Mouse (Mus musculus) C2C12 (cell line): Measurements from ENCODE around the gene Pnma1. TPM values are rescaled to one million over a fixed set of nuclear protein-coding genes. Genes with fewer than 3 reads are reported as not detected.

Source experiments
- H3K27me3 ChIP-seq: one replicate; pipeline ENCODE4 v1.6.1; 2011; ENCODE audit not compliant: control insufficient read depth, insufficient read depth, insufficient read length
- H3K36me3 ChIP-seq: one replicate; pipeline ENCODE4 v1.6.1; 2011; ENCODE audit not compliant: control insufficient read depth, insufficient read depth
- H3K4me3 ChIP-seq: one replicate; pipeline ENCODE4 v1.5.1; 2011; ENCODE audit warnings: mild to moderate bottlenecking, control low read depth; ENCODE audit not compliant: poor library complexity, insufficient read depth, severe bottlenecking
- H3K79me2 ChIP-seq: one replicate; pipeline ENCODE4 v1.6.1; 2011; ENCODE audit not compliant: control insufficient read depth, insufficient read depth
- H3K79me3 ChIP-seq: one replicate; pipeline ENCODE4 v1.6.1; 2011; ENCODE audit warnings: low read depth, control low read depth
- H3ac ChIP-seq: one replicate; pipeline ENCODE3; 2011; ENCODE audit warnings: low read depth; ENCODE audit not compliant: control insufficient read depth, insufficient read length
- CEBPB ChIP-seq: IDR thresholded peaks from one replicate; pipeline ENCODE4 v1.6.1; 2011; ENCODE audit warnings: low read depth, mild to moderate bottlenecking, control low read depth, moderate library complexity
- CTCF ChIP-seq: IDR thresholded peaks from one replicate; pipeline ENCODE4 v1.5.1; 2011; ENCODE audit not compliant: control insufficient read depth, insufficient read depth, insufficient read length
- FOSL1 ChIP-seq: IDR thresholded peaks from one replicate; pipeline ENCODE4 v1.8.0; 2011; ENCODE audit warnings: mild to moderate bottlenecking, low read length; ENCODE audit not compliant: poor library complexity, insufficient read depth, severe bottlenecking
- MAX ChIP-seq: IDR thresholded peaks from one replicate; pipeline ENCODE4 v1.6.1; 2011; ENCODE audit warnings: mild to moderate bottlenecking, control low read depth
- MYOD1 ChIP-seq: IDR thresholded peaks from one replicate; pipeline ENCODE4 v1.6.1; 2011; ENCODE audit warnings: low read depth; ENCODE audit not compliant: control insufficient read depth, insufficient read length
- MYOG ChIP-seq: IDR thresholded peaks from one replicate; pipeline ENCODE4 v1.6.1; 2011; ENCODE audit not compliant: control insufficient read depth, insufficient read length; ENCODE audit errors: extremely low read depth
- USF1 ChIP-seq: IDR thresholded peaks from one replicate; pipeline ENCODE4 v1.6.1; 2011; ENCODE audit warnings: low read depth, mild to moderate bottlenecking, control low read depth, moderate library complexity
- polyA plus RNA-seq: library from polyadenylated mRNA; unstranded; fragments of >200 nt; fragmentation: generic; extraction: Trizol; gene quantifications from one replicate; pipeline ENCODE4 v1.2.1, GENCODE M21; 2012; ENCODE audit warnings: missing spikeins

Gene Pnma1
- polyA plus RNA-seq, 1 experiment, result 0.46 TPM

DNA sequence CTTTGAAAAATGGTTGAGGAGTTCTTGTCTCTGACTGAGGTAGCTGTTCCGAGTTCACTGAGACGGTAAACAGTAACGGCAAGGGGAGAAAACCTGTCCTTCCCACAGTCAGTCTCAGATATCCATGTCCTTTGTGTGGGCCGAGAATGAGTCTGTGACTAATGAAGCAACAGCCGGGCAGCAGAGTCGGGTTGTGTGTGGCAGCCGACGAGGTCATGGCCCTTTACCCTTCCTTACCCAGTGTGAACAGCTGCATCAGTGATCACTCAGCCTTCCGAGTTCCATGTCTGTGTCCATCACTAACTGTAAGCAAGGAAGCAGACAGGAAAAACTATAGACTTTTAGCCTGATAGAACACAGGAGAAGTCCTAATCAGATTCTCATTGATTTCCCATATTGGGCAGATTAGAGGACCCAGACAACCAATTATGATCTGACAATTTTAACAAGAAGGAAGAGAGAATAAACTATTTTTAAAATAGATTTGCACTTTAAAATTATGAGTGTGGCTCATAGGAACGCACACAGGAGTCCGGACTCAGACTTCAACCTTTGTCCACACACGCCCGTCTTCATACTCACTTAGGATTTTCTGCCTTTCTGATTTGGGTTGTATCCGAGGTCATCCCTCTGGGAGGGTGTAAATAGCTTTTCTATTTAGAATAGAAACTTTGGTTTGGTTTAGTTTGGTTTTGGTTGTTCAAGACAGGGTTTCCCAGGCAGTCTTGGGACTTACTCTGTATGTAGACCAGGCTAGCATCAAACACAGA is 5.8 kb downstream of the Pnma1 start:
- Histone ChIP-seq H3K36me3 (peaks cover 20% of the 10 kb centered on the region), H3ac (no peak overlapping the region), H3K4me3 (no peak overlapping the region), H3K79me3 (no peaks in the 10 kb centered on the region), H3K27me3 (no peaks in the 10 kb centered on the region), H3K79me2 (no peaks in the 10 kb centered on the region)
- TF ChIP-seq MYOD1, result peak; percentile 93
- TF ChIP-seq MYOG, result no peak

DNA sequence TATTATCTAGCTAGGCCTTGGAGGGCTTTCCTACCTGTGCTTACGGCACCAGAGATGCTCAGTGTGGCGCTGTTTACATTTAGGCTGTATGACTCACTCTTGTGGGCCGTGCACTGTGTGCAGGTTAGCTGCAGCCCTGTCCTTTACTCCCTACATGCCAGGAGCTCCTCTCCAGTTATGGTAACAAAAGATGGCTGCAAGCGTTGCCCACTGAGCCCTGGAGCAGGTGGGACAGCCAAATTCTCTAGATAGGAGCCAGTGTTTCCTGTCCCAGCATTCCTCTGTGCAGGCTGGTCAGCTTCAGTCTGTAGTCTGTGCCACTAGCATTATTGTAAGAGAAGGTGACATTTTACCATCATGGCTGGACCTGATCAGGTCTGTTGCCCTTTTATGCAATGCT is 7.0 kb downstream of the Pnma1 start:
- Histone ChIP-seq H3K4me3 (no peak overlapping the region), H3K79me3 (no peaks in the 10 kb centered on the region), H3K27me3 (no peaks in the 10 kb centered on the region), H3K36me3 (peaks cover 18% of the 10 kb centered on the region), H3K79me2 (no peaks in the 10 kb centered on the region), H3ac (no peak overlapping the region)
- TF ChIP-seq USF1 (no peak), FOSL1 (no peak), CTCF (no peak), MYOG (no peak), MAX (no peak), CEBPB (no peak), MYOD1 (no peak)

DNA sequence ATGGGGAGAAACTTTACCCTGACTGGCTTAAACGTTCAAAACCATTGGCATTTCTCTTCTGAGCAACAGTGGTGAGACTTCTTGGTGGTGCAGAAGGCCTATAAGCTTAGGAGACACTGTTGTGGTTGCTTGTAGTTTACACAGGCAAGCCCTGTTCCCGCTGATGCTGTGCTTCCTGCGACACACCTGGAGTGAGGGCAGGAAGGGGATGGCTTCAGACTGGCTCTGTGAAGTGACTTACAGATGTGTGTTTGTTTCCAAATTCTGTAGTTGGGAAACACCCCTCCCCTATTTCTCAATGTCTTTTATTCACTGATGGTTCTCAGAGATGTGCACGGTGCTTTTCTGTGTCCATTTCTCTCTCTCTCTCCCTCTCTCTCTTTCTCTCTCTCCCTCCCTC is 8.2 kb downstream of the Pnma1 start:
- Histone ChIP-seq H3K36me3 (peaks cover 15% of the 10 kb centered on the region), H3K79me2 (no peaks in the 10 kb centered on the region), H3ac (no peak overlapping the region), H3K79me3 (no peaks in the 10 kb centered on the region), H3K4me3 (no peak overlapping the region), H3K27me3 (no peaks in the 10 kb centered on the region)
- TF ChIP-seq FOSL1, result no peak
- no peak for TF ChIP-seq CTCF
- no peak for TF ChIP-seq MAX
- TF ChIP-seq CEBPB, result no peak
- no peak for TF ChIP-seq MYOG
- no peak for TF ChIP-seq USF1

DNA sequence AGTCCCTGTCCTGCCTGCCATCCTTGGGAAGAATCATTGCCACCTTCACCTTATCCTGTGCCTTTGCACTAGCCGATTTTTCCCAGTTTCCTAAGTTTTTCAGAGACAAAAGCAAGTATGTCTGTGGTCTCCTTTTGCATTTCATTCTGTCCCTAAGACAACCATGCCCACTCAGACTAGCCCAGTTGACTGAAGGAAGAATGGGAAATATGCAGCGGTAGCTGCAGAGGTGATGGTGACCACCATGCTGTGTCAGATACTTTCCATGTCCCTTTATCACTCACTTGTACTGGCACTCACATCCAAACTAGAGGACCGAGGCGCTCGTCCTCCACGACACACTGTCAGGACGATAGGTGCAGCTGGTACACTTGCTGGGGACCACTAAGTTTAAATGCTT is 11.2 kb downstream of the Pnma1 start:
- Histone ChIP-seq H3K79me2 (no peaks in the 10 kb centered on the region), H3K79me3 (no peaks in the 10 kb centered on the region), H3K36me3 (peaks cover 15% of the 10 kb centered on the region), H3K4me3 (no peak overlapping the region), H3ac (no peak overlapping the region), H3K27me3 (no peaks in the 10 kb centered on the region)
- TF ChIP-seq CEBPB (no peak), FOSL1 (no peak), USF1 (no peak), MAX (no peak), CTCF (no peak), MYOD1 (no peak), MYOG (no peak)

DNA sequence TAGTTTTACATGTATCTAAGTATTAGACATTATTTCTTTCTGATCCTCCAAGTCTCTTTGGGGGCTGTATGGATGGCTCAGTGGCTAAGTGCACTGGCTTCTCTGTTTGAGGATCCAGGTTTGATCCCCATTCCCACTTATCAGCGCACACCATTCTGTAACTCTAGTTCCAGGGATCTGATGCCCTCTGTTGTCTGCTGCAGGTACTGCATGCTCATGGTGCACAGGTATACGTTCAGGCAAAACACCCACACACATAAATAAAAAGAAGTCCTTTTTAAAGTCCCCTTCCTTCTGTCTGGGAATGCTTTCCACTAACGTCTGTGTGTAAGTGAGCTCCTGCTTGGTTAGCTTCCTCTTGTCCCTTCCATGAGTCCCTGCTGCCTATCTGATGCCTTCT is 16.0 kb downstream of the Pnma1 start:
- peaks cover 11% of the 10 kb centered on the region for H3K36me3 ChIP-seq
- no peaks in the 10 kb centered on the region for H3K27me3 ChIP-seq
- no peak overlapping the region for H3ac ChIP-seq
- H3K79me3 ChIP-seq, result no peaks in the 10 kb centered on the region
- H3K79me2 ChIP-seq, result no peaks in the 10 kb centered on the region
- H3K4me3 ChIP-seq, result no peak overlapping the region
- TF ChIP-seq USF1 (no peak), CTCF (peak; percentile 18)

DNA sequence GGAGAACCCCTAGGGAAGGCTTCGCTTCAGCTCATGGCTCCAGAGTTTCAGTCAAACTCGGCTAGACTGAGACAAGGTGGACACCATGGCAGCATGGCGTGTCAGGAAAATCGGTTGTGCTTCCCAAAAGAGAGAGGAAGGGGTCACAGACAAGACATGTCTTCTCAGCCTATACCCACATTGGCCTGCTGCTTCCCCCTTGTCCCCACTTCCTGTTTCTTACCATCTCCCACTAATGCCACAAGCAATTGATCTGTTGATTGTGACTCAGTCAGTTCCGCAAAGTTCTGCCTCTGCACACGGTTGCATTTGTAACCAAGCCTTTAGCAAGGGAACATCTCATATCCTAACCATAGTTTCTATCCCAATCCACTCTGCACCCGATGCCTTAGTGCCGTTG is 18.4 kb downstream of the Pnma1 start:
- no peaks in the 10 kb centered on the region for H3K79me2 ChIP-seq
- no peaks in the 10 kb centered on the region for H3K79me3 ChIP-seq
- H3K36me3 ChIP-seq, result peaks cover 7% of the 10 kb centered on the region
- H3K27me3 ChIP-seq, result no peaks in the 10 kb centered on the region
- TF ChIP-seq CTCF (no peak), MAX (no peak), FOSL1 (no peak), MYOG (no peak), MYOD1 (no peak), USF1 (no peak), CEBPB (no peak)
- H3K4me3 ChIP-seq, result no peak overlapping the region
- no peak overlapping the region for H3ac ChIP-seq
